Mouse (Mus musculus): ENCODE results near the gene Tfr2.

- TF ChIP-seq CTCF (IDR thresholded peaks at IDR 0.05; ENCODE audit: low read depth) (no peak), EP300 (IDR thresholded peaks at IDR 0.05; ENCODE audit: low read depth) (no peak)
Observed at GRCm38 (mm10) chr5:137569665-137570064, at the start of gene Tfr2.
